Mouse (Mus musculus): ENCODE measurements around the gene Tmem145.

- TF ChIP-seq GATA1 (IDR thresholded peaks at IDR 0.05; ENCODE audit: borderline replicate concordance, low read length) (no peak), FLI1 (IDR thresholded peaks at IDR 0.05; ENCODE audit: low read length) (no peak)
Measured at GRCm38 (mm10) chr7:25283637-25284036, 22.3 kb upstream of the Tmem145 start.

All from megakaryocyte, embryonic 14.5 days (primary cell).